Mouse (Mus musculus): ENCODE measurements around the gene Cab39. TPM values are rescaled to one million over a fixed set of nuclear protein-coding genes. Genes with fewer than 3 reads are reported as not detected.

The Cab39 gene
- polyA plus RNA-seq, 1 experiment from 2014 or later = 28.9 TPM

Small RNA genes within 50 kb of the gene (microRNA-seq; reads per million reads assigned to microRNA genes)
- gene Gm25472 = not detected
- not detected for gene Mir8096

Other genes with a start within 250 kb of the Cab39 start
- not detected in 2 replicates for gene G530012D18Rik, start 217.8 kb upstream of the Cab39 start, polyA plus RNA-seq (2015; fragmentation: Nextera tagmentation; extraction: Ambion mirVana)
- 2.0 and 4.1 TPM in 2 replicates for gene Sp110, start 194.6 kb upstream of the Cab39 start, polyA plus RNA-seq (2015; fragmentation: Nextera tagmentation; extraction: Ambion mirVana)
- gene Sp140, start 193.1 kb upstream of the Cab39 start, polyA plus RNA-seq (2015; fragmentation: Nextera tagmentation; extraction: Ambion mirVana) = 1.6 and 1.8 TPM in 2 replicates
- 2.4 and 3.7 TPM in 2 replicates for gene Sp100, start 143.5 kb upstream of the Cab39 start, polyA plus RNA-seq (2015; fragmentation: Nextera tagmentation; extraction: Ambion mirVana)
- 1.2 and 1.5 TPM in 2 replicates for gene A630001G21Rik, start 14.8 kb upstream of the Cab39 start, polyA plus RNA-seq (2015; fragmentation: Nextera tagmentation; extraction: Ambion mirVana)
- 208 and 219 TPM in 2 replicates for gene Itm2c, start 100.8 kb downstream of the Cab39 start, polyA plus RNA-seq (2015; fragmentation: Nextera tagmentation; extraction: Ambion mirVana)
- gene 4933407L21Rik, start 135.0 kb downstream of the Cab39 start, polyA plus RNA-seq (2015; fragmentation: Nextera tagmentation; extraction: Ambion mirVana) = 0.14 and 0.47 TPM in 2 replicates
- gene Gpr55, start 167.6 kb downstream of the Cab39 start, polyA plus RNA-seq (2015; fragmentation: Nextera tagmentation; extraction: Ambion mirVana) = 0.09 TPM in 1 of 2 replicates, not detected in the other
- gene Spata3, start 223.4 kb downstream of the Cab39 start, polyA plus RNA-seq (2015; fragmentation: Nextera tagmentation; extraction: Ambion mirVana) = not detected in 2 replicates